Mouse (Mus musculus) naive thymus-derived CD4-positive, alpha-beta T cell, adult 2 months (primary cell): ENCODE measurements around the gene Ppfia4.

Experiments used
- DNase-seq: peaks from one replicate; pipeline ENCODE4 v3.0.0-alpha.2; 2011; ENCODE audit warnings: low read depth

Ppfia4 gene

DNA sequence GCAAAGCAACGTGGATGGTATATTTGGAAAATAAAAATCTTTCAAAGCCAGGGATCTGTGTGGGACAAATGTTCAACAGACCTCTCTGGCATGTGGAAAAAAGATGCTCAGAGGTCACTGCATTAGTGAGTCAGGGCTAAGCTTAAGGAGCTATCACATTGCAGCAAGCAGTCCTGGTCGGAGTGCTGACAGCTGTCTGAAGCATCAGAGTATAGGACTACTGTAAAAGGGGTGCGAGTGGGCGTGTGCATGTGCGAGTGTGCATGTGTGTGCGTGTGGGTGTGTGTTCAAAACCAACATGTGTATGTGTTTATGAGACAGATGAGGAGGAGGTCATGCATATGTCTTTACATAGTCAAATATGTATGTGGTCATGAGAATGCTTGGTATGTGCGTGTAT lies 6.4 kb upstream of the Ppfia4 start:
- no peak for DNase-seq

DNA sequence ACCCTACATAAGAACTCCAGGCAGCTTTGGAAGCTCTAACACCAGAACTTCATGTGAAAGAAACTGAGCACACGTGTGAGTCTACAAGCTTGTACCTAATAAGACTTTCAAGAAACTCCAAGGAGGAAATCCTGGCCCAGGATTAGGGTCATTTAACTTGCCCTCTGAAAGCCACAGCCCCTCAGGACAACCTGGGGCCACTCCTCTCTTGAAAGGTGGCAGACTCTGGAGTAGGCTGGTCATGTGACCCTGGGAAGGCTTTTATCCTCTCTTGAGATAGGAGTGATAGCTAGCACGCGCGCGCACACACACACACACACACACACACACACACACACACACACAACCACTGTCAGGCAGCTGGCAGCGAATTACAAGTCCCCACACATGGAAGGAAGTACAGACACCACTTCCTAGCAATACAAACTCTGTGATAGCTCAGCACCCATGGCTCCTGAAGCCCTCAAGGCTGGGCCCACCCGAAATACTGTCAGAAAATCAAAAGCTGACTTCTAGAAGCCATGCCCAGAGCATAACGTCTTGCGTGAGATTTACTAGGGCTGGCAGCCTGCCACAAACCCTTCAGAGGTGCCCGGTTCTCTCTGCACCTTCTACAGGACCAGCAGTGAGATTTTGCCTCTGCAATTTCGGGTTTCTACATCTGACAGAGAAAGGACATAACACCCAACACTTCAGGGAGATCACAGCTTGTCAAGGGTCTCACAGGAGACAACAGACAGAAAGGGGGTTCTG lies 4.4 kb upstream of the Ppfia4 start:
- DNase-seq, result no peak

DNA sequence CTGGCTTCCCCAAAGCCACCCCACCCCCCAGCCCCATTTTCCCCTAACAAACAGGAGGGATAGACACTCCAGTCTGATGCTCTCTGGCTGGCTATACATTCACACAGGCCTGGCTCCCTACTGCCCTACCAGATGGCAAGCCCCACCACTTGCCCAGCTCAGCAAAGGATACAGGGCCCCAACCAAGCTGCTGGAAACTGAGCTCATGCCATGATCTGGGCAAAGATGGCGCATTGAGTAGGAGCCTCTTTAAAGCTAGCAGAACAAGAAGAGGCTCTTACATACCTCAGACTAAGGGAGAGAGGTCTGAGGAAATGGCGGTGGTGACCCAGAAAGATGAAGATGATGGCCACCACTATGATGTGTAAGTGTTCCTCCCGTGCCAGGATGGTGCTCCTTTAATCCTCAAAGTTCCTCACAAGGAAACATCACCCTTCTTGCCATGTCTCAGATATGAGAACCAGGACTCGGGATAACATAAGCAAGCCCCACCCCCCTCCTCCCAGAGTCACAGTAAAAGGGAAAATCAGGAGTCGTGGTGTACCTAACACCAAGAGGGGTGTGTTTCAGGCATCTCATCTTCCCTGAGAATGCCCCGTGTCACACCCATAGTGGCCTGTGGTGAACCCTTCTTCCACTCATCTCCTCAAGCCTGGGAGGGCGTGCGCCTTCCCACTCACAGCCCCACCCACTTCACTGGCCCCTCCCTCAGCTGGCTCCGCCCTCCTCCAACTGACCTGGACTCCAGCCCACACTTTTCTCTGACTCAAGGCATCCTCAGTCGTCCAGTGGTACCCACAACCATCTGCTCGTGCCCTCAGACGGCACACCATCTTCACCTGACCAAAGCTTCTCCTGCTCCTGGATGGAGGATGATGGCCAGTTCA lies 3.4 kb upstream of the Ppfia4 start:
- no peak for DNase-seq

DNA sequence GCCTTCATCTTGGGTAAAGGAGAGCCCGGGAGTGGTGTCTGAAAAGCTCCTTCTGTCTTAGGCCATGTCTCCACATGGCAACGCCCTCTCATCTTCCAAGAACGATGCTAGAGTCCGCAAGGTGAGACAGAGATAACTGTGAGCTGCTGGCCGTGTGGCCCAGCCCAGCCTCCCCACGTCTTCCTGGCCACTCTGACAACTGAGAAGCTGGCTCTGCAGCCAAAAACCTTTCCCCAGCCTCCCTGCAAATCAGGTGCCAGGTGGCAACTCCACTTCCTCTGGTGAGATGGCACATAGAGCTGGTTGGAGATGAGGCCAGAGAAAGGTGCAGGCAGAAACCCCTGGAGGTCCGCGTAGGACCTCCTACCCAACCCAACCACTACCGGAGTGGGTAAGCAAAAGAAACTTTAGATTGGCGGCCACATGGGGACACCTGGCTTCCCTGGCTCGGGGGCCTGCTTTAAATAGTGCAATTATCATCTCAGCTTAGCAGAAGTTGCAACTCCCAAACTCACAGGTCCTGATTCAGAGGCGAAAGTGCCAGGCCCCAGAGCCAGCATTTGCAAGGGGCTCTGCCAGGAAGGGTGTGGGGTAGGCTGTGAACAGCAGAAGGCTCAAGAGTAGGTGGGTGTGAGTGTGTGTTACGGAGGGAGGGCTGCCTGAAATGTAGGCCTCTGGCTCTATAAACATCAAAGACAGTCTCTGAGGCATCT lies 2.6 kb upstream of the Ppfia4 start:
- DNase-seq, result no peak

DNA sequence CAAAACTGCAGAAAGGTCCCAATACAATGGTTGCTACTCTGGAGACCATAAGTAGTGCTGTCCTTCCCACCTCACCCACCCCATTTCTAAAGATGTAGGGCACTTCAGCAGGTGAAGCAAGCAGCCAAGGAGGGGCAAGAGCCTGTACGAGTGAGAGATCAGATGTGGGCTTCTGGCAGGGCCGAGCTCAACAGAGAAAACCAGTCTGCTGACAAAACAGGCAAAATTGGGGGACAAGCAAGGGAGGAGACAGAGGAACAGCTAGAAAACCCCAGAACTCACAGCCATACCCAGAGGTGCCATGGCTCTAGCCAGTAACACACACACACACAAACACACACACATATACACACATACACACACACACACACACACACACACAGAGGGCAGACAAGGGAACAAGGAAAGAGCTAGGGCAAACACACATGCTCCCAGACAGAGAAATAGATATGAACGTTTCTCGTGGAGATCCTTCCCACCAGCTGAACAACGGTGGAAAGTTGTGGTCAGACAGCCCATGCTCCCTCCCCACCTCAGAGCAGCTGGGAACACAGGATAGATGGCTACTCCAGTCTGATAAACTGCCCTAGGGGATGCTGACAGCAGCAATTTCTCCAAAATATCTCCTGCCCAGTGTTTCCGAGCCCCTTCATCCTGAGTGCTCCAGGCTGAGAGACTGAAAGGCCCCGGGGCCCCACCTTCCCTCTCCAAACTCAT lies 1.5 kb upstream of the Ppfia4 start:
- no peak for DNase-seq

DNA sequence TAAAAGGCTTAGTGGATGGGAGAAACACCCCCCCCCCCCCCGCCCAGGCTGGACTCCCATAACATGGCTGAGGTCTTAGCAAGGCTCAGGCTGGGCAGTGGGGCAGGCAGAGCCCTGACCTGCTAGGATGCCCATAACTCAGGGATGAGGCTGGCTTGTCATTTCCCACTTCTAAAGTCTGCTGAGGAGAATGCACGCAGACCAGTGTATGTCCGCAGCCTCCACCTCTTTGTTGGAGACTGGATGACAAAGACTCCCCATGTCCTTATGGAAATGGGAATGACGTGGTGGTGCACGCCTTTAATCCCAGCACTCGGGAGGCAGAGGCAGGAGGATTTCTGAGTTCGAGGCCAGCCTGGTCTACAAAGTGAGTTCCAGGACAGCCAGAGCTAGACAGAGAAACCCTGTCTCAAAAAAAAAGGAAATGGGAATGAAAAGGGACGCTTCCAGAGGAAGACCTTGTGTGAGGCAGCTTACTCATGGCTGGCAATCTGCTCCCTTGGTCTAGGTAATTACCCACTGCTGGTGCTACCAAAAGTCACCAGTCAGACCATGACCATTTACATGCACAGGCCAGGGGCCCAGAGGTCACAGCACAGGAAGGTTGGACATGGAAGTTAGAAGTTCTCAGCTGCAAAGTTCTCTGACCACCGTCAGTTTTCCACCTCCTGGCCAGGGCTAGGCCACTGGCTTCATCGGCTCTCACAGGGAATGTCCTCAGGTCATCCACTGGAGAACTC lies 813 bp upstream of the Ppfia4 start:
- no peak for DNase-seq

DNA sequence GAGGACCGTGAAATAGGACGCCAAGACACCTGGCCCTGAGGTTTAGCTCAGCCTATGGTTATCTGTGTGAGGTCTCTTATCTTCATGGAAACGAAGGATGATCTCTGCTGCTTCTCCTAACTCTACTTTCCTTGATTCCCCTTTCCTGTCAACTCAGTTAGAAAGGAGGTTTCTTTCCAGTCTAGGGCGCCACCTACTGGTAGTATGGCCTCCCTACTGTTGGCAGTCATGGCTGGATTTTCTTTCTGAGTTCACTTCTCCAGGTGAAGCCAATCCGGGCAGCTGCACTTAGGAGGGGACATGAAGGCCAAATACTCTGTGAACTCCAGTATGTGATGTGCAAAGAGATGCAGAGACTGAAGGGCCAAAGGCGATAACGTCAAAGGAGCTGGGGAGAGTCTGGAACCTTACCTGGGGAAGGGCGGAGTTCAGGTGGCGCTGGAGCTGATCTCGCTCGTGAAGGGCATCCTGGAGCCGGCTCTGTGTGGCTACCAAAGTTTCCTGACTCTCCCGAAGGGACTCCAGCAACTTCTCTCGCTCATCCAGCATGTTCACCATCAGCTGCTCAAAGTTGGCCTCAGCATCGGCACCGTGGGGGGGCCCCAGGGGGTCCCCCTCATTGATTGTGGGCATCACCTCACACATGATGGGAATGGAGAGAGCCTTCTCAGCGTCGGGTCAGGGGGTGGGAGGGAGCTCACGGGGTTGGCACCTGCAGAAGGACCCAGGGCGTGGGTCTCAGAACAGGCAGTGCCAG lies 671 bp downstream of the Ppfia4 start:
- peak; percentile 75 for DNase-seq

DNA sequence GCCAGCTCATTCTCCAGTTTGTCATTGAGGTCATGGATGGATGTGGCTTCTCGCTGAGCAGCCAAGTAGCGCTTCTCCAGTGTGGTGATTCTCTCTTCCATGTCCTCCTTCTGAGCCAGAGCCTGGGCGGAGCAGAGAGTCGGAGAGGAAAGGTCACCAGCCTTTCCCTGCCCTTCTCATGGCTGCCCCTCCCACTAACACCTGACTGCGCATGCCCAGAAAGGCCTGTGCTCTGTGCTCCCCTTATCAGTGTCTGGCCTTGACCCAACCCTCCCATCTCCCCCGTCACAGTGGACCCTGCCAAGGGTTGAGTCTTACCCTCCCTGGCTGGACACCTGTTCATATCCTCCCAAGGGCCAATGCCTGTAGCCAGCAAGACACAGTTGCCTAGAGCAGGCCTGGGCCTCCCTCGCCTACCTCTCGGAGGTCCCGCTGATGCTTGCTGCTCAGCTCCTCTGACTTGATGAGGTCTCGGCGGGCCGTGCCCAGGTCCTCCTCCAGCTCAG lies 5.8 kb downstream of the Ppfia4 start:
- DNase-seq, result no peak

DNA sequence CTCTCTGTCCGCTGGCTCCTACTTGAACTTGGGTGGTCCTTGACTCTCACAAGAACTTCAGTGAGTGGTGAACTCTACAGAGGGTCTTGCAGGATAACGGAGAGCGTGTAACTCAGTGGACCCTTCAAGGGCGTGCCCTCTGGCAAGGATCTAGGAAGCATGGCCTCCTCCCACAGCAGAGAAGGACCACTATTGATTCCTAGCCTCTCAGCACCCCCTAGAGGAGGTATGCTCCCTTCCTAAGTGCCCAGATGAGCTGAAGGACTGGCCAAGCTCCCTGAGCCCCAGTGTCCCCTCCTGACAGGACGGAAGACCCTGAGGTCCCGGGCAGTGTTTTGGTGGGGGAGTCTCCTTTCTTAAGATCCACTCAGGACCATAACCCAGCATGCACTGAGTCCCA lies 10.1 kb downstream of the Ppfia4 start:
- DNase-seq, result no peak

DNA sequence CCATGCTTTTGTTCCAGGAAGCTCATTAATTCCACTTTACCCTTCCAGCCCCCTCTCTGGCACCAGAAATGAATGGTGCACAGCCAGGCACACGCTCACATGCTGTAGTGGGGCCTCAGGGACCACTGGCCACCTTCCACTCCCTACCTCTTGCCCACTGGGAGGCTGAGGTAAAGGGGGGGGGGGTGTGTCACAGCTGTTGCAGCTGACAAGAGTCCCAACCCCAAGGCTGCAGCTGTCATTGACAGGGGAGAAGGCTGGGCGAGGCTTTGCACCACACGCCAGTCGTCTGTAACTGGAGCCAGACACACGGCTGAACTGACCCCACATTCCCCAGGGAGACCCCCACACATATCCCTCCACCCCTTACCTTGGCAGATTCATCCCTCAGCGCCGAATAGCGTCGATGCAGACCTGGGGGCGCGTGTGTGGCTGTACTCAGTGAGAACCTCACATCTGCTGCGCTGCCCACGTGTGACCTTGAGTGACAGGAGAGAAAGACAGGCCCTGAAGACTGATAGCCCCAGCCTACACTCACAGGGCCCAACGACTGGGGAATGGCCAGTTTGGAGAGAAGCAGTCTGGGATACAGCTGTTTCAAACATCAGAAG lies 11.9 kb downstream of the Ppfia4 start:
- DNase-seq, result no peak

DNA sequence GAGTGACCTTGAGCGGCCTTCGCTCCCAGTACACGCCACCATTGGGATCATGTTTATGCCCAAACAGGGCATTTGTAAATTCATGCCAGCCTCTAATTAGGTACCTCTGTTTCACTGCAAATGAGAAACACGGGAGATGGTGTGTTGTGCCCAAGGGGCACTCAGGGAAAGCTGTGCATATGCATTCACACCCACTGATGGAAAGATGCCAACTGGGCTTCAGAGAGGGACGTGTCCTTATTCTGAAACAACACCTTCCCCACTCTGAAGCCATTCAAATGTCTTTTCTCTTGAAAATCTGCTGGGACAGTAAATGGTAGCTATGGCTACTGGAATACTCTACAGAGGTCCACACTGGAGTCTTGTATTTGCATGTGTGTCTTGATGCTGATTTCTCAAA lies 14.5 kb downstream of the Ppfia4 start:
- no peak for DNase-seq

DNA sequence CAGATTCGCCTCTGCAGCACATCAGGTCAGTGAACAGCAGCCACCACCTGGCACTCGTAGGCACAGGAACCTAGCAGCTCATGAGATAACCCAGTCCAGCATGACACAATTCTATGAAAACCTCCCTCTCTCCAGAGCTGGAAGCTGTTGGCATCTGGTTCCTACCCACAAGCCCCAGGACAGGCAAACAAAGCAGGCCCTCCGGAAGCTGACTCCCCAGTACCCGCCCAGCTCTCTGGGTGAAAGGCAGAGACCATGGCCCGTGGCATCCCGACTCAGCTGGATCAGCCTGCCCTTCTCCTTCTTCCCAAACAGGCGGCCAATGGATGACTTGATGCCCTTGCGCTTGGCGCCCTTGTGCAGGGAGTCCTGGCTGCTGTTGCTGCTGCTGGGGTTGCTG lies 16.4 kb downstream of the Ppfia4 start:
- no peak for DNase-seq

DNA sequence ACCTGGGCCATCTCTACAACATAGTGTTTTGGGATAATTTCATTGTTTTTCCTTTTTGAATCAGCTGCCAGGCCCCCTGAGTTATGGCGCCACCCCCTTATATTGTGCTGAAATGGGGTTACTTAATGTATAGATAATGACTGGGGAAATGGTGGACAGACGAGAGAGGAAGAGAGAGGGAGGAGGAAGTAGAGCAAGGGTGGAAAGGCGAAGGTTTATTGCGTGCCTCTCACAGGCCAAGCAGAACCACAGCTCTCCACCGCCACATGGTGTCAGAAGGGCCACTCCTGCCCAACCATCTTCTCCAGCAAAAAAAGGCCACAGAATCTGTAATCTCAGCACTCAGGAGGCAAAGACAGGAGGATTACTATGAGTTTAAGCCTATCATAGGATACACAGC lies 17.5 kb downstream of the Ppfia4 start:
- DNase-seq, result no peak

DNA sequence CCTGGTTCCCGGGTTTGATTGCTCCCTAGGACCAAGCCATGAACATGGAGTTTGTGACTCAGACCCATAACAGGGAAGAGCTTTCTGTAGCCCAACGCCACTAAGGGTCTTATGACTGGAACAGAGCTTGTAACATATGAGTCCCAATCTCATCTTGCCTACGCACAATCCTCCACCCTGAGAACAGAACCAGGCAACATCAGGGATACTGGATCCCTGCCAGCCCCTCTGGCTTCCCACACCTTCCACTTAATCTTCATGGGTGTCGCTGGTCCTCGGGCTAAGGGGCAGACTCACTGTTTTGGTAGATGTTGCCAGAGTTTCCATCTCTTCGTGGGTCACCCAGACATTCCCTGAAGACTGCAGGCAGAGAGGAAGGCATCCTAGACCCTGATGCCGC lies 21.0 kb downstream of the Ppfia4 start:
- no peak for DNase-seq

DNA sequence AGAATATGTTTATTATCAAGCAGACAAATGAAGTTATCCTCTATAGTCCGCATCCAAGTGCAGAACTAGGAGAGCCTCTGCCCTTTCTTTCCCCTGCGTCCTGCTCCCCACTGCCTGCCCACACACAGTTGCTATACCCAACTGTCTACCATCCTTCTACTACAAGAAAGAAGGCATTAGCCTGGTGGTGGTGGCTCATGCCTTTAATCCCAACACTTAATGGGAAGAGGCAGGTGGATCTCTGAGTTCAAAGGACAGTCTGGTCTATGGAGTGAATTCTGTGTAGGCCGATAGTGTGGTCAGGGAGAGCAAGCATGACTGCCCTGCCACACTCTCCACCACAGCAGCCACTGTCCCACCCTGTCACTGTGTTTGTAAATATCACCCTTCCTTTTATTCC lies 22.0 kb downstream of the Ppfia4 start:
- no peak for DNase-seq

DNA sequence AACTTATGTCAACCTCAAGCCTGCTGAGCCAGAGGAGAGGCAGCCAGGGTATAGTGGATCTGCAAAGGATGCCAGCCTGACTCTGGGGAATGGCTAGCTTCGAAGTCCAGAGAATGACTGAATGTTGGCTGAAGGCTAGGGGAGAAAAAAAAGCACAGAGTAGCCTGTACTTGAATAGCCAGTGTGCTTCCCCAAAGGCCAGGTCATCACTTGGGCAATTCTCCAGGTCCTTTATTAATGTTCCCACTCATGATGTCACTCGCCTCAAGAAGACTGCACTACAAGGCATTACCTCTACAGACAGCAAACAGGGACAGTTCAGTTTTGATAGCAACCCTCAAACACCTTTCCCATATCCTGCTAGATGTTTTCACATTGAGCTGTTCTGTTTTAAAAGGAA lies 22.4 kb downstream of the Ppfia4 start:
- no peak for DNase-seq

DNA sequence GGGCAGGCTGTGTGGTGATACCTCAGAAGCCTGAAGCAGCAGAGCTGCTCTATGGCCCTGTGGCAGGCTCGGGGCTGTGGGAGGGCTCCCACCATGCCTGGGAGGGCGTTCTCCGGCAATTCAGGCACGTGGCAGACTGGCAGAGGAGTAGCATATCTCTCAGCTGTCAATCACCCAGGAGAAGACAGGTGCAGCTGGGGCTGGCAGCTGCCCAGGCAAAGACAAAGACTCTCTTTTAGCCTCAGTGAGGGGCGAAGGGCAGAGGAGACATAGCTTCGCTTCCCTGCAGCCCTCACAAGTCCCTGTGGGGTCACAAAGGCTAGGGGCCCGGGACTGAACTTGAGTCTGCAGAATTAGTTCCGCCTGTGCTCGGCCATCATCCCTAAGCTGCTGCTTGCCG lies 25.3 kb downstream of the Ppfia4 start:
- no peak for DNase-seq

DNA sequence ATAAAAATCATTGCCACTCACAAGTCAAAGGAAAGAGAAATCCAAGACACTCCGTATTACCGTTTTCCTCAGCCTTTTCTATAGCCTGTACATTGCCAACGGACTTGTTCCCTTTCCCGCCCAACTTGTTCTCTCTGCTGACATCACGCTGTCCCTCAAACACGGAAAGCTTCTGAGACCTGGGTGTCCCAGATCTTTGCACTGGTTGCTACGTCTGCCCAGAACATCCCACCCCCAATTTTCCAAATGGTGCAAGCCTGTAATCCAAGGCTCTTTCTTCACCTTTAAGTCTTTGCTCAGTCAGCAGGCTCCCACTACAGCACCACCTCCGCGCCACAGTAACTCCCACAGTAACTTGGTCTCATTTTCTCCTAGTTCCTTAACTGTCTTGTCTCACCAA lies 27.8 kb downstream of the Ppfia4 start:
- no peak for DNase-seq

DNA sequence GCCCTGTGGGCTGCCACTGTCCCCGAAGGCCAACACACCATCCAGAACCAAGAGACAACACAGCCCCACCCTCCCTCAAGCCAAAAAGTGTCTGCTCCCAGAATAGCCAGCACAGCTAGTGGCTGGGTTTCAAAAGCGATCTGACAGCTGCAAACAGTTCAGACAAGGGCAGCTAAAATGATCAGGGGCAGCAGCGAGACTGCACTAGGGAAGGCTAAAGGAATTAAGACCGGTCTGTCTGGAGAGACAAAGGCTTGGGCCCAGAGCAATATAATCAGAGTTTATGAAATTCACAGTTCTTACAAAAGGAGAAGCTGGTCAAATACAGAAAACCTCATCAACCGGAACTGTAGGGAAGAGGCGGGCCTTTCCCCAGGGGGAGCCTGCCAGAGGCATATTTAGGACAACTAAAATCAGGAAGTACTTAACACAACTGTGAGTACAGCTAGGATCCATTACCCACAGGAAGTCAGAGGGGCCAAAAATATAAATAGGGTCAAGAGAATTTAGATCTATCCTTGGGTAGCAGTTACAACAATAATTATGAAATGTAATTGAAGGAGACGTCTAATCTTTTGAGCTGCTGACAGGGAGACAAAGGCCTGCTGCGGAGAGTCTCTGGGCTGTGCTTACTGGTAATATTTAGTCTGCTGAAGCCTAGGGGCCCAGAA lies 30.0 kb downstream of the Ppfia4 start:
- no peak for DNase-seq
